Mouse (Mus musculus) adrenal gland, adult 8-10 months (tissue): Measurements from ENCODE around the gene Fbxo5. TPM values are rescaled to one million over a fixed set of nuclear protein-coding genes. Genes with fewer than 3 reads are reported as not detected.

Source experiments
- DNase-seq: peaks from one replicate; pipeline ENCODE4 v3.0.0; 2022
- total RNA-seq, 4 experiments: library from RNA; stranded (reverse); gene quantifications; 2 replicates each; pipeline ENCODE4 v1.2.4; 2022

Gene Fbxo5
- 1 to 10 TPM; 1.9 to 3.8 (median 2.4) TPM for total RNA-seq

- peak; percentile 98 for DNase-seq
Observed at GRCm38 (mm10) chr10:5805243-5805730, at the start of gene Fbxo5. TSS of gene Fbxo5 (minus strand) at chr10:5805600.

- DNase-seq: no peak
Observed at GRCm38 (mm10) chr10:5853290-5853868, 48.0 kb upstream of the Fbxo5 start.

- no peak for DNase-seq
Observed at GRCm38 (mm10) chr10:5846939-5847338, 41.5 kb upstream of the Fbxo5 start.

- peak; percentile 8 for DNase-seq
Observed at GRCm38 (mm10) chr10:5841369-5841768, 36.0 kb upstream of the Fbxo5 start.

- no peak for DNase-seq
Observed at GRCm38 (mm10) chr10:5826336-5827025, 21.1 kb upstream of the Fbxo5 start.

- DNase-seq: peak; percentile 21
Observed at GRCm38 (mm10) chr10:5824779-5825178, 19.4 kb upstream of the Fbxo5 start.

- peak; percentile 98 for DNase-seq
Observed at GRCm38 (mm10) chr10:5823740-5824491, 18.5 kb upstream of the Fbxo5 start, which contains the start of gene Mtrf1l. TSS of gene Mtrf1l (minus strand) at chr10:5823910.

GRCm38 (mm10) chr10:5823291-5823739 is 17.9 kb upstream of the Fbxo5 start:
- DNase-seq: peak; percentile 33

- no peak for DNase-seq
Observed at GRCm38 (mm10) chr10:5818772-5819171, 13.4 kb upstream of the Fbxo5 start.

GRCm38 (mm10) chr10:5815968-5816367 is 10.6 kb upstream of the Fbxo5 start:
- DNase-seq: no peak

GRCm38 (mm10) chr10:5813724-5814123 is 8.3 kb upstream of the Fbxo5 start:
- no peak for DNase-seq

GRCm38 (mm10) chr10:5807683-5808082 is 2.3 kb upstream of the Fbxo5 start:
- DNase-seq: no peak

GRCm38 (mm10) chr10:5806996-5807395 is 1.6 kb upstream of the Fbxo5 start:
- DNase-seq: no peak

- DNase-seq: no peak
Observed at GRCm38 (mm10) chr10:5806416-5806815, 1.0 kb upstream of the Fbxo5 start.

GRCm38 (mm10) chr10:5805731-5806307 is 419 bp upstream of the Fbxo5 start:
- peak; percentile 96 for DNase-seq

- DNase-seq: no peak
Observed at GRCm38 (mm10) chr10:5804691-5805156, 676 bp downstream of the Fbxo5 start.

GRCm38 (mm10) chr10:5803739-5804138 is 1.7 kb downstream of the Fbxo5 start:
- no peak for DNase-seq

GRCm38 (mm10) chr10:5802866-5803265 is 2.5 kb downstream of the Fbxo5 start:
- no peak for DNase-seq

- DNase-seq: no peak
Observed at GRCm38 (mm10) chr10:5800490-5800889, 4.9 kb downstream of the Fbxo5 start.

GRCm38 (mm10) chr10:5798069-5798468 is 7.3 kb downstream of the Fbxo5 start:
- no peak for DNase-seq

GRCm38 (mm10) chr10:5790657-5791056 is 14.7 kb downstream of the Fbxo5 start:
- no peak for DNase-seq

GRCm38 (mm10) chr10:5786923-5787322 is 18.5 kb downstream of the Fbxo5 start:
- no peak for DNase-seq
